Mouse (Mus musculus): ENCODE data around the gene Ahdc1. TPM values are rescaled to one million over a fixed set of nuclear protein-coding genes. Genes with fewer than 3 reads are reported as not detected.

Gene Ahdc1
- total and polyA plus RNA-seq, 2 experiments from 2014 or later = 11.0 to 115 TPM

- Histone ChIP-seq H3K4me2 (ENCODE audit: low read depth, low read length, poor library complexity, severe bottlenecking) (peak overlapping the region; percentile 41), H3K4me1 (ENCODE audit: insufficient read depth, low read length) (peaks cover 36% of the 10 kb centered on the region; the same call in 1 of the 2 replicates), H3K27ac (ENCODE audit: low read depth, low read length) (peak overlapping the region; percentile 48; the same call in 1 of the 2 replicates), H3K27me3 (ENCODE audit: insufficient read depth, low read length) (no peaks in the 10 kb centered on the region), H3K9ac (replicated peaks; ENCODE audit: low read length, poor library complexity, severe bottlenecking) (no peak overlapping the region; the same call in 1 of the 2 replicates), H3K4me3 (ENCODE audit: low read depth, low read length) (peak overlapping the region; percentile 8; the same call in 1 of the 2 replicates), H3K9me3 (ENCODE audit: low read length) (no peaks in the 10 kb centered on the region), H3K36me3 (ENCODE audit: insufficient read depth, low read length) (peaks cover 8% of the 10 kb centered on the region)
- 17% methylated on average over 13 of the region's 14 CpGs for WGBS
- ATAC-seq (ENCODE audit: low FRiP score) = peak; percentile 45
- TF ChIP-seq CTCF (IDR thresholded peaks at IDR 0.05) = no peak
- no peak for DNase-seq (ENCODE audit: low spot score)
Observed at GRCm38 (mm10) chr4:133022954-133023635, 12.0 kb downstream of the Ahdc1 start.

GRCm38 (mm10) chr4:133023636-133024035 lies 12.6 kb downstream of the Ahdc1 start:
- TF ChIP-seq CTCF (IDR thresholded peaks at IDR 0.05) = no peak
- Histone ChIP-seq H3K4me2 (ENCODE audit: low read depth, low read length, poor library complexity, severe bottlenecking) (no peak overlapping the region), H3K4me1 (ENCODE audit: insufficient read depth, low read length) (peaks cover 36% of the 10 kb centered on the region; the same call in 1 of the 2 replicates), H3K9ac (replicated peaks; ENCODE audit: low read length, poor library complexity, severe bottlenecking) (no peak overlapping the region), H3K36me3 (ENCODE audit: insufficient read depth, low read length) (peaks cover 8% of the 10 kb centered on the region), H3K4me3 (ENCODE audit: low read depth, low read length) (no peak overlapping the region), H3K27me3 (ENCODE audit: insufficient read depth, low read length) (no peaks in the 10 kb centered on the region), H3K9me3 (ENCODE audit: low read length) (no peaks in the 10 kb centered on the region), H3K27ac (ENCODE audit: low read depth, low read length) (peak overlapping the region; percentile 48; the same call in 1 of the 2 replicates)
- ATAC-seq (ENCODE audit: low FRiP score) = no peak
- no peak for DNase-seq (ENCODE audit: low spot score)
- WGBS = 61% methylated on average over 6 of the region's 6 CpGs

- Histone ChIP-seq H3K4me2 (ENCODE audit: low read depth, low read length, poor library complexity, severe bottlenecking) (no peak overlapping the region), H3K27me3 (ENCODE audit: insufficient read depth, low read length) (no peaks in the 10 kb centered on the region), H3K27ac (ENCODE audit: low read depth, low read length) (0 out of 2 replicates have a peak overlapping the region, but pooled peaks have one; percentile 28), H3K4me1 (ENCODE audit: insufficient read depth, low read length) (peaks cover 36% of the 10 kb centered on the region; the same call in 1 of the 2 replicates), H3K9ac (replicated peaks; ENCODE audit: low read length, poor library complexity, severe bottlenecking) (no peak overlapping the region), H3K36me3 (ENCODE audit: insufficient read depth, low read length) (peaks cover 8% of the 10 kb centered on the region), H3K4me3 (ENCODE audit: low read depth, low read length) (no peak overlapping the region), H3K9me3 (ENCODE audit: low read length) (no peaks in the 10 kb centered on the region)
- 13% methylated on average over 4 of the region's 4 CpGs for WGBS
- no peak for DNase-seq (ENCODE audit: low spot score)
- no peak for ATAC-seq (ENCODE audit: low FRiP score)
- TF ChIP-seq CTCF (IDR thresholded peaks at IDR 0.05) = no peak
Observed at GRCm38 (mm10) chr4:133024404-133024803, 13.3 kb downstream of the Ahdc1 start.

GRCm38 (mm10) chr4:133024969-133025685 lies 14.1 kb downstream of the Ahdc1 start:
- TF ChIP-seq CTCF (IDR thresholded peaks at IDR 0.05) = no peak
- 0 out of 2 replicates have a peak overlapping the region, but pooled peaks have one; percentile 38 for H3K27ac ChIP-seq (ENCODE audit: low read depth, low read length)
- no peak overlapping the region for H3K9ac ChIP-seq (replicated peaks; ENCODE audit: low read length, poor library complexity, severe bottlenecking)
- peaks cover 36% of the 10 kb centered on the region; the same call in 1 of the 2 replicates for H3K4me1 ChIP-seq (ENCODE audit: insufficient read depth, low read length)
- DNase-seq (ENCODE audit: low spot score) (no peak), ATAC-seq (ENCODE audit: low FRiP score) (no peak)
- WGBS = 5% methylated on average over 8 of the region's 10 CpGs
- H3K4me3 ChIP-seq (ENCODE audit: low read depth, low read length) = no peak overlapping the region
- H3K27me3 ChIP-seq (ENCODE audit: insufficient read depth, low read length) = no peaks in the 10 kb centered on the region
- H3K36me3 ChIP-seq (ENCODE audit: insufficient read depth, low read length) = peaks cover 8% of the 10 kb centered on the region
- H3K9me3 ChIP-seq (ENCODE audit: low read length) = no peaks in the 10 kb centered on the region
- H3K4me2 ChIP-seq (ENCODE audit: low read depth, low read length, poor library complexity, severe bottlenecking) = no peak overlapping the region; the same call in 1 of the 2 replicates

GRCm38 (mm10) chr4:133026272-133026671 lies 15.2 kb downstream of the Ahdc1 start:
- H3K9me3 ChIP-seq (ENCODE audit: low read length) = no peaks in the 10 kb centered on the region
- TF ChIP-seq CTCF (IDR thresholded peaks at IDR 0.05) = no peak
- peak overlapping the region; percentile 32; the same call in 1 of the 2 replicates for H3K27ac ChIP-seq (ENCODE audit: low read depth, low read length)
- DNase-seq (ENCODE audit: low spot score) (no peak), ATAC-seq (ENCODE audit: low FRiP score) (no peak)
- no peaks in the 10 kb centered on the region for H3K27me3 ChIP-seq (ENCODE audit: insufficient read depth, low read length)
- H3K4me1 ChIP-seq (ENCODE audit: insufficient read depth, low read length) = peaks cover 32% of the 10 kb centered on the region; the same call in 1 of the 2 replicates
- H3K9ac ChIP-seq (replicated peaks; ENCODE audit: low read length, poor library complexity, severe bottlenecking) = no peak overlapping the region
- no peak overlapping the region for H3K4me2 ChIP-seq (ENCODE audit: low read depth, low read length, poor library complexity, severe bottlenecking)
- WGBS = 66% methylated on average over 10 of the region's 10 CpGs
- H3K36me3 ChIP-seq (ENCODE audit: insufficient read depth, low read length) = peaks cover 6% of the 10 kb centered on the region; the same call in 1 of the 2 replicates
- no peak overlapping the region for H3K4me3 ChIP-seq (ENCODE audit: low read depth, low read length)
